Mouse (Mus musculus) embryonic facial prominence, embryonic 13.5 days (tissue): ENCODE data around the gene Prrx1. TPM values are rescaled to one million over a fixed set of nuclear protein-coding genes. Genes with fewer than 3 reads are reported as not detected.
A peak's percentile ranks its signal among the peaks of the same experiment; 100 is the strongest.

Experiments
- ATAC-seq: fragments of 200-750 bp; cut with Nextera tagmentation; 2 replicates; pipeline ENCODE4 v1.8.0; 2017; ENCODE audit warnings: low read depth; ENCODE audit not compliant: insufficient number of reproducible peaks, insufficient read depth, low FRiP score, low TSS enrichment
- H3K27ac ChIP-seq: fragments of 300-500 bp; sonication (generic); 2 replicates; pipeline ENCODE4 v1.5.1; 2015; ENCODE audit warnings: moderate library complexity, mild to moderate bottlenecking, inconsistent platforms
- H3K27me3 ChIP-seq: fragments of 300-500 bp; sonication (generic); 2 replicates; pipeline ENCODE4 v1.6.1; 2015; ENCODE audit warnings: mild to moderate bottlenecking, inconsistent platforms
- H3K36me3 ChIP-seq: fragments of 300-500 bp; sonication (generic); 2 replicates; pipeline ENCODE4 v1.6.1; 2015; ENCODE audit warnings: mild to moderate bottlenecking, inconsistent platforms
- H3K4me1 ChIP-seq: fragments of 300-500 bp; sonication (generic); 2 replicates; pipeline ENCODE4 v1.6.1; 2015; ENCODE audit warnings: inconsistent platforms
- H3K4me2 ChIP-seq: fragments of 300-500 bp; sonication (generic); 2 replicates; pipeline ENCODE4 v1.6.1; 2015; ENCODE audit warnings: moderate library complexity, mild to moderate bottlenecking, inconsistent platforms
- H3K4me3 ChIP-seq: fragments of 300-500 bp; sonication (generic); 2 replicates; pipeline ENCODE4 v1.5.1; 2015; ENCODE audit warnings: mild to moderate bottlenecking, inconsistent platforms
- H3K9ac ChIP-seq: fragments of 300-500 bp; sonication (generic); 2 replicates; pipeline ENCODE4 v1.6.1; 2015; ENCODE audit warnings: mild to moderate bottlenecking, inconsistent platforms
- H3K9me3 ChIP-seq: fragments of 300-500 bp; sonication (generic); 2 replicates; pipeline ENCODE4 v1.6.1; 2016; ENCODE audit warnings: inconsistent platforms
- WGBS: fragments of 180-500 bp; shearing (Covaris S2); methylation state at CpG from one replicate; pipeline ENCODE4 v1.1.7; 2015; ENCODE audit warnings: mixed read lengths; 5-methylcytosine and 5-hydroxymethylcytosine counted together
- polyA plus RNA-seq: library from polyadenylated mRNA; unstranded; fragments of >200 nt; fragmentation: Nextera tagmentation; extraction: Ambion mirVana; gene quantifications from 2 replicates; pipeline ENCODE4 v1.2.1, GENCODE M21; 2015

Gene Prrx1
- polyA plus RNA-seq, 1 experiment from 2014 or later: 190 TPM

DNA sequence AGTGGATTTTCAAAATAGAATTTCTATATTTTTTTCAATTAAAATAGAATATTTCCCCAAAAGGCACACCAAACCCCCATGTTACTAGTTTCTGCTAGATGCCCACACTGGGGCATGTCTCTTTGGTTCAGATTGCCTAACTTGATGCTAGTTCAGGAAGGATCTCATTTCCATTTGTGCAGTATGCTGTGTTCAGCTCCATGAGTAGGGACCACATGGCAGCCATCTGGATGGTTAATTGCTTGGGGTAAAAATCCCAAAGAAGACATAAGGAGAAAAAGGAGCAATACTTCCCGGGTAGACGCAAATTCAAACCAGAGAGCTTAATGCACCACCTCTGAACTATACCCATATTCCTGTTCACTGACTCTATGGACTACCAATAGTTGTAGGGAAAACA, 57.6 kb downstream of the Prrx1 start:
- H3K36me3 ChIP-seq: peaks cover 85% of the 10 kb centered on the region
- H3K4me1 ChIP-seq: no peaks in the 10 kb centered on the region
- WGBS: 30% methylated on average over 2 of the region's 2 CpGs
- no peak for ATAC-seq
- H3K9ac ChIP-seq: no peak overlapping the region
- H3K27me3 ChIP-seq: no peaks in the 10 kb centered on the region
- no peak overlapping the region; the same call in 1 of the 2 replicates for H3K27ac ChIP-seq
- H3K9me3 ChIP-seq: no peaks in the 10 kb centered on the region
- no peak overlapping the region for H3K4me3 ChIP-seq
- no peak overlapping the region for H3K4me2 ChIP-seq

DNA sequence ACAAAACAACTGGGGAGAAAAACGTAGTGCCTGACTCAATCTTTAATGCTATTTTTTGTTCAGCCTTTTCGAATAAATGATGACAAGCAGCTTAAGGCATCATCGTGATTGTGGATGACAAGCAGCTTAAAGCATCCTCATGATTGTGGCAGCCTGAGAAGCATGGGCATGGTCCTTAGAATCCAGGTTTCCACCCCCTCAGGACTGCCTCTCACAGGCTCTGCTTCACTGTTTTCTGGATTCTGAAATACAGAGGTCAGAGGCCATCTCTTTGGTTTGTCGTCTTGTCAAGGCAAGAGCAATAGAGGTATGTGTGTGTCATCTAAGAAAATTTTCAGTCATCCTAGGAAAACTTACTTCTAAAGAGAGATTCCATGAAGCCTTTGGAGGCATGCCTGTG, 60.7 kb downstream of the Prrx1 start:
- Histone ChIP-seq H3K9ac (no peak overlapping the region), H3K4me3 (no peak overlapping the region), H3K27ac (peak overlapping the region; percentile 57; the same call in 1 of the 2 replicates), H3K4me2 (no peak overlapping the region), H3K36me3 (peaks cover 72% of the 10 kb centered on the region), H3K9me3 (no peaks in the 10 kb centered on the region), H3K27me3 (no peaks in the 10 kb centered on the region), H3K4me1 (no peaks in the 10 kb centered on the region)
- WGBS: 62% methylated on average over 4 of the region's 4 CpGs
- no peak for ATAC-seq

DNA sequence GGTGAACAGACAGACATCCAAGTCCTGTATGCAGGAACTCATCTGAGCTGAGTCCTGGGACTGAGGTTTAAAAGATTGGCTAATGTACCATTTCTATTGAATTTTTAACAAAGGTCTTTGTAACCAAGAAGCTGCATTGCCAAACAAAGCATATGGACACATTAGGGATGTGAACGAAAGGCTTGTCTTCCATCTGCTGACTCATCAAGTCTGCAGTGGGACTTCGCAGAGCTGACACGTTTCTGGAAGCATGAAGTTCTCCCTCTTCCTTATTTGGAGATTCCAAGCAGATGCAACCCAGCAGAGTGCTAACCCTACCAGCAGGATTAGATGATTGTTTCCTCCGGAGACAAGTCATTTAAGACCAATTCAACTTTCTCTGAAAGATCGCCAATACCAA, 61.2 kb downstream of the Prrx1 start:
- Histone ChIP-seq H3K27ac (peak overlapping the region; percentile 57; the same call in 1 of the 2 replicates), H3K4me3 (no peak overlapping the region), H3K36me3 (peaks cover 71% of the 10 kb centered on the region), H3K9me3 (no peaks in the 10 kb centered on the region), H3K4me1 (no peaks in the 10 kb centered on the region), H3K9ac (no peak overlapping the region), H3K27me3 (no peaks in the 10 kb centered on the region), H3K4me2 (no peak overlapping the region)
- WGBS: 58% methylated on average over 5 of the region's 5 CpGs
- ATAC-seq: no peak

DNA sequence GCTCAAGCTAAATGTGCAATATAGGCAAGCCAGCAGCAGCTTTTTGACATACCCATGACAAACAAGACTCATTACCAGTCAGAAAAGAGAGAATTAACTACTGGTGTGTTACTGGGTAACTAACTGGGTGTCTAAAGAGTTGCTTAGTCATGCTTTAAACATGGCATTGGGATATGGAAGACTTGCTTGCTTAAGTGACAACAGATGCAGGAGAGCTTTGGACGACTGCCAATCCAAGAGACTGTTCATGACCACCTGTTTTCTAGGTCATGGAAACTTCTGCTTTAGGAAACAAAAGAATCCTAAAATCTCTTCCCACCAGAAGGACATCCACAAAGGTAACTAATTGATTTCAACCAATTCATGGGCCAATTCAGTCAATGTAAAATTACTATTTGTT, 61.7 kb downstream of the Prrx1 start:
- WGBS: 46% methylated on average over 1 of the region's 1 CpGs

DNA sequence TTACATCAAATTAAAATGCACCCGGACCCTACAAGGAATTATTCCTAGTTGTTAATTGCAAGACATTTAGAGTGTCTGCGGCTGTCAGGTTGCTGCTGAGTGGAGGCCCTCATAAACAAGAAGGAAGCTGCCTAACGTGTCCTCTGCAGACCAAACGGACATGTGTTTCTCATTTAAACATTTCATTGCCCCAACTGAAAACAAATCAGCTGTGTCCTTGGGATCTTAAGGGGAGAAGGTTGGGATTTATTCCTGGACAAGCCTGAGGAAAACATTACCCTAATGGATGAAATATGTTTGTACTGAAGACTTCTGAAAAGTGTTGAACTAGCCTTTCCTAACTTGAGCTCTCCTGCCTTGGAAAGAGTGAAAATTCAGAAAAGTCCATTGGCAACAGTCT, 74.6 kb downstream of the Prrx1 start:
- no peak for ATAC-seq
- WGBS: 26% methylated on average over 4 of the region's 4 CpGs
- peak overlapping the region; percentile 1; the same call in 1 of the 2 replicates for H3K27ac ChIP-seq
- peaks cover 13% of the 10 kb centered on the region for H3K4me1 ChIP-seq
- H3K9me3 ChIP-seq: no peaks in the 10 kb centered on the region
- H3K4me3 ChIP-seq: no peak overlapping the region
- no peak overlapping the region for H3K4me2 ChIP-seq
- H3K36me3 ChIP-seq: no peaks in the 10 kb centered on the region
- no peak overlapping the region for H3K9ac ChIP-seq
- H3K27me3 ChIP-seq: no peaks in the 10 kb centered on the region

More for the DNA sequence above, 61.7 kb downstream of the Prrx1 start:
- Histone ChIP-seq H3K9me3 (no peaks in the 10 kb centered on the region), H3K27me3 (no peaks in the 10 kb centered on the region), H3K27ac (peak overlapping the region; percentile 57; the same call in 1 of the 2 replicates), H3K4me2 (no peak overlapping the region), H3K4me1 (no peaks in the 10 kb centered on the region), H3K4me3 (no peak overlapping the region), H3K36me3 (peaks cover 66% of the 10 kb centered on the region), H3K9ac (no peak overlapping the region)
- no peak for ATAC-seq

DNA sequence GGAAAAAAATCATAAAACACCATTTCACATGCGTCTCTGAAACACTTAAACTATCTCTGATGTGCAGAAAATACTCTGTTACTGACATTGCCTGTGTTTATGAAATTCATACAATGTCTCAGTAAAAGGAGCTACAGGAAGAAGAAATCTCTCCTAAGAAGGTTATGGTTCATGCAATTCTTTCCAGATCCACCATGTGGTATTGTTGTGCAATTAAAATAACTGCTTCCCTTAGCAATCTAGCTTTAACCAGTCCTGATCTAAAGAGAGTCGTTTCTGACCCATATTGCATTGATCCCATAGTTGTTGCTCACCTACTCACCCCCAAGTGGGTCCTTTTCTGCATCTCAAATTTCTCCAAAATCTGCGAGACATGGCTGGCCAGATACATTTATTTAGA, 82.3 kb downstream of the Prrx1 start:
- no peaks in the 10 kb centered on the region for H3K36me3 ChIP-seq
- WGBS: 60% methylated on average over 3 of the region's 3 CpGs
- H3K4me1 ChIP-seq: no peaks in the 10 kb centered on the region
- H3K4me3 ChIP-seq: no peak overlapping the region
- H3K4me2 ChIP-seq: no peak overlapping the region
- no peaks in the 10 kb centered on the region for H3K9me3 ChIP-seq
- no peaks in the 10 kb centered on the region for H3K27me3 ChIP-seq
- no peak overlapping the region for H3K9ac ChIP-seq
- no peak for ATAC-seq
- no peak overlapping the region for H3K27ac ChIP-seq

DNA sequence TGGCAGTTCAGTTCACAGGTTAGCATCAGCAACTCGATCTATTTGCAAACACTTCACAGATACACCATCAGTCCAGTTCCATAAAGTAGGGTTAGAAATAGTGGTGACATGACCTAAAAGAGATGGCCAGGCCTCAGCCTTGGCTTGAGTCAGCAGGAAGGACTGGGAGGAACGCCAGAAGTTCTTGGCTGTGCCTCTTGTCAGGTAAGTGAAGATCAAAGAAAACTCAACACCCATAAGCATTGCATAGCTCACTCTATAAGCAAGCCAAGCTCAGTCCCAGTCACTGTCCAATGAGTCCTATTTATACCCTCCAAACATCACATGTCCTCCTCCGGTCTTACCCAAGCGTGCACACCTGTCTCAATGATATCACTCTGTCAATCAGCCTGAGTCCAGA, 87.2 kb downstream of the Prrx1 start:
- no peaks in the 10 kb centered on the region for H3K36me3 ChIP-seq
- ATAC-seq: no peak
- H3K4me2 ChIP-seq: no peak overlapping the region
- H3K27ac ChIP-seq: no peak overlapping the region
- WGBS: 91% methylated on average over 4 of the region's 4 CpGs
- no peak overlapping the region for H3K4me3 ChIP-seq
- H3K4me1 ChIP-seq: peaks cover 3% of the 10 kb centered on the region; the same call in 1 of the 2 replicates
- H3K27me3 ChIP-seq: no peaks in the 10 kb centered on the region
- H3K9ac ChIP-seq: no peak overlapping the region
- H3K9me3 ChIP-seq: no peaks in the 10 kb centered on the region

DNA sequence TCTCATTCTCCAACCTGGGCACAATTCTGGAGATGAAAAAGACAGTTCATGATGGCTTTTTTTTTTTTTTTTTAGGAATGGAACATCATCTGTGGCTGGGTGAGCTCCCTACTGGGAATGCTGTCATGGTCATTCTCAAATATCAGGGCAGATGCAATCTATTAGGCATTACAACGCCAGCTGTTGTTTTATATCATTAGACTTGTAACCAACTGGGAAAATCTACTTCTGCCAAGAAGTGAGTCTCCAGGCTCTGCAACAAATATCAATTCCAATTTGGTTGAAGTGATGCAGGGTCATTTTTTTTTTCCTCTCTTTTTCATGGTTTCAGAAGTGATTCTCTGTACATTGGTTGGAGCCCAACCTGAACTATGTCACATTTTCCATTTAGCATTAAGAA, 91.7 kb downstream of the Prrx1 start:
- Histone ChIP-seq H3K9ac (no peak overlapping the region), H3K36me3 (no peaks in the 10 kb centered on the region), H3K4me1 (peaks cover 3% of the 10 kb centered on the region; the same call in 1 of the 2 replicates), H3K27ac (no peak overlapping the region), H3K9me3 (no peaks in the 10 kb centered on the region), H3K27me3 (no peaks in the 10 kb centered on the region), H3K4me2 (no peak overlapping the region), H3K4me3 (no peak overlapping the region)
- WGBS: 37% methylated on average over 1 of the region's 1 CpGs
- no peak for ATAC-seq

DNA sequence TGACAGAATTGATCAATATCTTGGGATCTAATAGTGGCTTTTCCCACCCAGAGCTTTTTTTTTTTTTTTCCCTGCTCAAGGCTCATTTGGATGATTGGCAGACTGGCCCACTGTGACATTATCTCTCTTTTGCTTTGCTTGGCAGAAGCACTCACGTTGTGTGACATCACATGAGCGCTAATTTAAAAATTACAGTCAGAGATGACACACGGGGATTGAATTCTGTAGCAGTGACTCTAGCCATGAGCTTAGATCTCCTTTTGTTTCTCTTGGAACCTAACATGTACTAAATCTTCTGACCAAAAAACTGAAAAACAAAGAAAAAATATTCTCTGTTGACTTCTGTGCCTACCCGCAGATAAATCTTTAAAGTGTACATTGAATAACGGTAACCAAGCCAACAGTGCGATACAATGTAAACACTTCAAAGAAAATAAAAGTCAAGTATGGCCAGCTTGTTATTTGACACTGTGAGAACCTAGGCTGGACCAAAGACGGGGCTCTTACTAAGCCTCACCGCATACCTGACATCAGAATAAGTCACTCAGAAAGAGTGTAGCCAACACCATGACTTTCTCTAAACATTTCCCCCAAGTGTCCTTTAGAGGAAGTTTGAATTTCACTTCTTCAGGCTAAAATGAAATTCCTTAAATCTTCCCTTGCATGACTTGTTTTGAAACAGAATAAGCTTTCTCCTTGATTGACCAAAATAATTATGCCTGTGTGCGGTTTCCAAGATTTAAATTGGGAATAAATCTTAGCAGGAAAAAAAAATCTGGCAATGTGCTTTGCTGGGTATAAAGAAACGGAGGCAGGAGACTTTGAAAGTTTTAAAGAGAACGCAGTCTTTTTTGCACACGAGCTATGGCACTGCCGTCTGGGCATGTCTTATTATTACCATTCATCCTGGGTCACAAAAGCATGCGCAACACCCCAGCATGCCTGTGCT, 104.3 kb downstream of the Prrx1 start:
- no peaks in the 10 kb centered on the region for H3K9me3 ChIP-seq
- no peak overlapping the region for H3K9ac ChIP-seq
- peak; percentile 69 for ATAC-seq
- H3K4me3 ChIP-seq: no peak overlapping the region
- no peaks in the 10 kb centered on the region for H3K27me3 ChIP-seq
- H3K4me1 ChIP-seq: peaks cover 19% of the 10 kb centered on the region
- no peak overlapping the region for H3K4me2 ChIP-seq
- peak overlapping the region; percentile 71 for H3K27ac ChIP-seq
- H3K36me3 ChIP-seq: no peaks in the 10 kb centered on the region
- WGBS: 38% methylated on average over 14 of the region's 14 CpGs

DNA sequence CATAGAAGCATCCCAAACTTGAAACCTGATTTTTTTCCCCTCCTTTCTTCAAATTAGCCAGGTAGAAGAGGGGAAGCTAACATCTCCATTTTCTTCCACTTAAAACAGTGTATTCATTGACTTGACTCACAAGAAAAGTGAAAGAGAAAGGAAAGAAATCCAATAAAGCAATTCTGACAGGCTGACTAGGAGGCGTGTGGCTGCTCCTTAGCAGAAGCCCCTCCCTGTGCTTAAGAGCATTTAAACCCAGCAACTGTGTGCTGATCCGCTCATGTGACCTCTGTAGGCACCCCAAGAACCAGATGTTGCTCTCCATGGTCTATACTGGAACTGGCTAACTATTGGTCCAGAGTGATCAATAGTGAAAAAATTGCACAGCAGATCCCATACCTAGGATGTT, 114.7 kb downstream of the Prrx1 start:
- no peak overlapping the region for H3K27ac ChIP-seq

DNA sequence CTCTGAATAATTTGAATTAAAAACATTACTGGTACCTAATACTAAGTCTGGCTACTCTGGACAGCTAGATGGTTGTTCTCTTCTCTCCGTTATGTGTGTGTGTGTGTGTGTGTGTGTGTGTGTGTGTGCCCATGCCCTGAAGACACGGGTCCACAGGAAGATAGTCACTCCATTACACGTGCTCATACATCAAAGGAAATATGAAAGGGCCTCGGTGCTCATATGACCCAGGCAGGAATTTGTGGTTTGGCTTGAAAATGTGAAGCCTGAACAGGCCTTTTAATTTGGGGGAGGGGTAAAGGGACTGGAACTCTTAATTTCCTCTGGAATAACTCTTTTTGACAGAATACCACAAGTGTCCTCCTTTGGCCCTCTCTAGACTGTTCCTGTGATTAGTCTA, 115.5 kb downstream of the Prrx1 start:
- no peak overlapping the region for H3K4me3 ChIP-seq
- no peaks in the 10 kb centered on the region for H3K36me3 ChIP-seq
- WGBS: 25% methylated on average over 4 of the region's 4 CpGs
- peaks cover 36% of the 10 kb centered on the region for H3K4me1 ChIP-seq
- no peaks in the 10 kb centered on the region for H3K9me3 ChIP-seq
- no peak overlapping the region for H3K27ac ChIP-seq
- no peak overlapping the region for H3K4me2 ChIP-seq
- ATAC-seq: peak; percentile 52; the same call in 1 of the 2 replicates
- no peaks in the 10 kb centered on the region for H3K27me3 ChIP-seq
- H3K9ac ChIP-seq: no peak overlapping the region

More for the DNA sequence above, 114.7 kb downstream of the Prrx1 start:
- Histone ChIP-seq H3K9me3 (no peaks in the 10 kb centered on the region), H3K27me3 (no peaks in the 10 kb centered on the region), H3K4me2 (no peak overlapping the region), H3K36me3 (no peaks in the 10 kb centered on the region), H3K4me1 (peaks cover 40% of the 10 kb centered on the region), H3K4me3 (no peak overlapping the region), H3K9ac (no peak overlapping the region)
- ATAC-seq: no peak
- WGBS: 34% methylated on average over 2 of the region's 2 CpGs
